Mouse (Mus musculus): ENCODE measurements around the gene Ezh1. TPM values are rescaled to one million over a fixed set of nuclear protein-coding genes. Genes with fewer than 3 reads are reported as not detected.

Ezh1 gene
- polyA plus RNA-seq, 1 experiment from 2014 or later: 17.3 TPM

DNA sequence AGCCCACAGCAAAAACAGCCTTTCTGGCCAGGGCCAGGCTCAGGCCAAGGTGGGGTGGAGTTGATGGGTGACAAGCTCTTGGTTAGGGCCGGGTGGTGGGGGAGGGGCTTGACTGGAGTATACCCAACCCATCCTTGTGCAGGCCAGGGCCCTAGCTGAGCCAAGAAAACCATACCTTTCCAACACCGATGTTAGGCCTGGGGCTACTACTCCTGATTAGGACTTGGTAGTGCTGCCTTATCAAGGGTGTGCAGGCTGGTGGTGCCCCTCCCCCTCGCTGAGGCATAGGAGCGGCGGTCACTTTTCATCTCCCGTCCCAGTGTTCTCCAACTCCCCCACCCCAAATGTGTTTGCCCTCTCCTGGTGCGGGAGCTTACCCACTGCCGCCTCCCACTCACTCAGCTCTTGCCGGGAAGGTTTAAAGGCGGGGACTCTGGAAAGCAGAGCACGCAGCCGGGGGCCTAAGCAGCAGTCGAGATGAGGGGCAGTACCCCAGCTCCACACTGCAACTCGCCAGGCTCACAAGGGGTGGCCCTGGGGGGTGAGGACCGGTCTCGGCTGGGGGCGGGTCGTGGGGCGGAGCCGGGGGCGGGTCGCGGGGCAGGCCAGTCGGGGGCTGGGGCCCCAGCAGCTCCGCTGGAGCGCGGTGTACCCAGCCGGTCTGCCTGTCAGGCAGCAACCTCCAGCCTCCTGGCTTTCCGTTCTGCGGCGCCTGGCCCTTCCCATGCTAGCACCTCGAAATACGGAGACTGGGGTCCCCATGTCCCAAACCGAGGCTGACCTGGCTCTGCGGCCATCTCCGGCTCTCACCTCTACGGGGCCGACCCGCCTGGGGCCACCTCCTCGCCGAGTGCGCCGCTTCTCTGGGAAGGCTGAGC lies 33.9 kb upstream of the Ezh1 start, which contains the start of gene Wnk4:
Wnk4 (plus strand) TSS at position 620 of the 878 bp plus-strand sequence.
- H3K4me2 ChIP-seq (replicated peaks): peak within 1 kb of the TSS; percentile 96
- H3K9me3 ChIP-seq (replicated peaks): no peaks in the 10 kb centered on the region
- H3K4me3 ChIP-seq: peak within 1 kb of the TSS; percentile 51
- peak within 1 kb of the TSS; percentile 77 for H3K9ac ChIP-seq
- ATAC-seq (ENCODE audit: low FRiP score): peak; percentile 78
- peaks cover 48% of the 10 kb centered on the region for H3K27me3 ChIP-seq
- peaks cover 54% of the 10 kb centered on the region for H3K4me1 ChIP-seq
- peak within 1 kb of the TSS; percentile 35 for H3K27ac ChIP-seq
- under 1% methylated on average over 42 of the region's 43 CpGs for WGBS
- peaks cover 17% of the 10 kb centered on the region; the same call in 1 of the 2 replicates for H3K36me3 ChIP-seq

DNA sequence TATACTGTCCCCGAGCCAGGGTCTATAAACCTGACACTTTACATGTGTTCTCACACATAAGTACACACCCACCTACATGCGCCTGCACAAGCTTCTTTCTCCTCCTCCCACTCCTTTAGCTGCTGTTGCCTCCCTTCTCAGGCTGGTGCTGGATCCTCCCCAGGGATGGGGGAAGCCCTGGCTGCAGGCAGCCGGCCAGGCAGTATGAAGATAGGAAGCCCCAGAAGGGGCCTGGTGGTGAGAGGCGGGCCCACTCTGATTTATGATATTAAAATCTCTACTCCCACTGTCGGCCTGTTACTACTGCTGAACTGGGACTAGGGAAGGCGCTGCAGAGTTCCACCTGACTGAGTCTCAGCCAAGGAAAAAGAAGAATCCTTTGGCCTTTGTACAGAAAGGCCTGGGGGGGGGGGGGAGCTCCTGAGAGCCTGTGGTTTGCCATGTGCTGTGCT lies 33.0 kb upstream of the Ezh1 start:
- Histone ChIP-seq H3K9ac (peak overlapping the region; percentile 9; the same call in 1 of the 2 replicates), H3K4me3 (0 out of 2 replicates have a peak overlapping the region, but pooled peaks have one; percentile 51), H3K36me3 (peaks cover 17% of the 10 kb centered on the region; the same call in 1 of the 2 replicates), H3K27ac (peak overlapping the region; percentile 35), H3K4me2 (replicated peaks) (peak overlapping the region; percentile 96), H3K27me3 (peaks cover 40% of the 10 kb centered on the region), H3K4me1 (peaks cover 52% of the 10 kb centered on the region), H3K9me3 (replicated peaks) (no peaks in the 10 kb centered on the region)
- ATAC-seq (ENCODE audit: low FRiP score): no peak
- 44% methylated on average over 6 of the region's 6 CpGs for WGBS

DNA sequence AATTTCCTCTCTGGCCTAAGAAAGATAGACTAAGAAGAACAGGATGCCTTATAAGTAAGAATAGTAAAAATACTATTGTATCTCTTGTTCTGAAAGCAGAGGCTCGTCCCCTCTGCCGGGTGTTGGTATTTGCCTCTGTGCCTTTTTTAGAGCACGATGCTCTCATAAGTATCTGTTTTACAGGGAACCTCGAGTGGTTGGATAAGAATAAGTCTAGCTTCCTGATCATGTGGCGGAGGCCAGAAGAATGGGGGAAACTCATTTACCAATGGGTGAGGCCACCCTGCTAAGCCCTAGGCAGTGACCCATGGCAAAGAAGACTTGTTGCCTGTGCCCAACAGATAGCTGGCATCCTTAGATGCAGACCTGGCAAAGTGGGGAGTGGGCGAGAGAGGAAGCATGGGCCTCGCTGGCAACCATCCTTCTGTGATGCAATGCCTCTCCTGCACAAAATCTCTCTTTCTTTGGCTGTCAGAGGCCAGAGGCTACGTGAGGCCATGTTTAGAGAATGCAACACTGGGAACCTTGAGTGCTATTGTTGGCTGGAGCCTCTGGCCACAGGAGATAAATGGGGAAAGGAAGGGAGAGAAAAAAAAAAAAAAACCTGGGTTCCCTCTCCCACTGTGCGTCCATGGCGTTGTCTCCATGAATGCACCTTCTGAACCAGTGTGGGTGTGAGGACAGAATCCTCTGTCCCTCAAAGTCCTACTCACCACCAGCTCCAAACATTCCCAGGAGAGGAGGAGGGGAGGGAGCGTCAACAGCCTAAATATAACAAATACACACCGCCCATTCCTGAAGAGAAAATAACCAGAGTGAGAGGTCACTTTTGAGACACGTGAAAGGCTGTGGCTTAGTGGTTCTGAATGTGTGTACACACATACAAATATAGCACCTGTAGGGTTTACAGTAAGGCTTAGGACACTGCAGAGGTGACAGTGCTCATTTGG lies 29.8 kb upstream of the Ezh1 start:
- H3K4me3 ChIP-seq: no peak overlapping the region
- peaks cover 41% of the 10 kb centered on the region for H3K4me1 ChIP-seq
- H3K9me3 ChIP-seq (replicated peaks): no peaks in the 10 kb centered on the region
- H3K9ac ChIP-seq: no peak overlapping the region
- H3K36me3 ChIP-seq: peaks cover 17% of the 10 kb centered on the region; the same call in 1 of the 2 replicates
- no peak overlapping the region for H3K4me2 ChIP-seq (replicated peaks)
- WGBS: 88% methylated on average over 13 of the region's 13 CpGs
- no peak for ATAC-seq (ENCODE audit: low FRiP score)
- H3K27ac ChIP-seq: no peak overlapping the region
- peaks cover 9% of the 10 kb centered on the region; the same call in 1 of the 2 replicates for H3K27me3 ChIP-seq

DNA sequence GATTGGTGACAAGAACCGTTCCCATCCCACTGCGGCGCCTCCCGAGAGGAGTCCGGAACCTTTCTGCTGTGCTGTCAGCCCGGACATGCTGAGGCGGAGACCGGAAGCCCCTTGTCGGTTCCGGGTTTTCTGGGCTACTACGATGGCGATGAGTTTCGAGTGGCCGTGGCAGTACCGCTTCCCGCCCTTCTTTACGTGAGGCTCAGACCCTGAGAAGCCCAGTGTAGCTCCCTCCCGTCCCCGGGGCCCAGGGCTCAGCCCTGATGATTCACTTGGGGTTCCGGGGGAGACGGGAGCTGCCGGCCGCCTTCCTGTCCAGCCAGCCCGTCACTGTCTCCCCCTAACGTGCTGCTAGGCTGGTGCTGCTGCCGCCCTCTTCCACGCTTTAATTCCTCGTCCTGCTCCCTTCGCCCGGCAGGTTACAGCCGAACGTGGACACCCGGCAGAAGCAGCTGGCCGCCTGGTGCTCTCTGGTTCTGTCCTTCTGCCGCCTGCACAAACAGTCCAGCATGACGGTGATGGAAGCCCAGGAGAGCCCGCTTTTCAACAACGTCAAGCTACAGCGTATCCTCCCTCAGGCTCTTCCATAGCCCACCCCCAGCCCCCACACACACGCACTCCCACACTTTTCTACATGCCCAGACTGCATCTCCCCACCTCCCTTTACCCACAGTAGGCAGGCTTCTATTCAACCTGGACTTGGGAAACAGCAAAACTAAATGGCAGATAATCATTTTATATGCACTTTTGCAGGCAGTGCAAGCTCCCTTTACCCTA lies 27.5 kb upstream of the Ezh1 start, which contains the start of gene Vps25:
Vps25 (plus strand) TSS at position 95 of the 777 bp plus-strand sequence.
- Histone ChIP-seq H3K27me3 (no peaks in the 10 kb centered on the region), H3K27ac (peak within 1 kb of the TSS; percentile 86), H3K9ac (peak within 1 kb of the TSS; percentile 86), H3K4me1 (peaks cover 18% of the 10 kb centered on the region), H3K9me3 (replicated peaks) (no peaks in the 10 kb centered on the region), H3K4me3 (peak within 1 kb of the TSS; percentile 79), H3K4me2 (replicated peaks) (peak within 1 kb of the TSS; percentile 94), H3K36me3 (peaks cover 15% of the 10 kb centered on the region; the same call in 1 of the 2 replicates)
- under 1% methylated on average over 40 of the region's 40 CpGs for WGBS
- ATAC-seq (ENCODE audit: low FRiP score): peak; percentile 82

DNA sequence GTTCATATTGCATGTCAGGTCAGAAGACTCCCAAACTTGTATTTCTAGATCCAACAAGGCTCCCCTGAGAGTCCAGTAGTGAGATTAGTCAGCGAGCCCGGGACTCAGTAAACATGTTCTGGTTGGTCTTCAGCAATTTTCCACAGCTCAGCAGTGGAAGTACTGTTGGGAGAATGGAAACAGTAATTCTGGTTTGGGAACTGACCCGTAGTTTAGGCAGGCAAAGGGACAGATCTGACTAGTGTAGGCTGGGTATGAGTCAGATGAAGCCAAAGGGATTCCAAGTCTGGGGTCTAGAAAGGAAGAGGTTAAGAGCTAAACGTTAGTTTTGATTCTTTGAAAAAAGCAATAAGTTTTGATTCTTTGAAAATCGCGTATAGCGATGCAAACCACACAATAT lies 26.7 kb upstream of the Ezh1 start:
- Histone ChIP-seq H3K4me3 (peak overlapping the region; percentile 79), H3K9me3 (replicated peaks) (no peaks in the 10 kb centered on the region), H3K4me1 (peaks cover 16% of the 10 kb centered on the region), H3K27me3 (peaks cover 1% of the 10 kb centered on the region), H3K9ac (peak overlapping the region; percentile 86), H3K27ac (peak overlapping the region; percentile 86; the same call in 1 of the 2 replicates), H3K4me2 (replicated peaks) (peak overlapping the region; percentile 94), H3K36me3 (0 out of 2 replicates have a peak, but pooled peaks cover 10% of the 10 kb centered on the region)
- no peak for ATAC-seq (ENCODE audit: low FRiP score)
- WGBS: 13% methylated on average over 7 of the region's 7 CpGs

DNA sequence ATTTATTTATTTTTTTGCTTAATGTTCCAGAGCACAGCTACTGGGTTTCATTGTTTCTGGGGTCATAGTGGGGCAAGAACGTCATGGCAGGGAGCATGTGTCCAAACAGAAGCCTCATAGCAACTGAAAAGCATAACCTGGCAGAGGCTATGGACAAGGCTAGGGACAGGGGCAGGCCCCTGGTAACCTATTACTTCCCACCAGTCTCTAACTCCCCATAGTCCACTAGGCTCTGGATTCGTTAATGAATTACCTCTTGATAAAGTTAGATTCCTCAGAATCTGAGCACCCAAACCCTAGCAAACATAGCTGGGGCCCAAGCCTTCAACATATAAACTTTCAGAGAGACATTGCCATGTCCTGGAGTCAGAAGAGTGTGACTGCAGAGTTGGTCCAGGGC lies 24.8 kb upstream of the Ezh1 start:
- Histone ChIP-seq H3K4me3 (no peak overlapping the region), H3K36me3 (0 out of 2 replicates have a peak, but pooled peaks cover 3% of the 10 kb centered on the region), H3K27ac (no peak overlapping the region), H3K9ac (no peak overlapping the region), H3K4me1 (peaks cover 23% of the 10 kb centered on the region), H3K27me3 (peaks cover 18% of the 10 kb centered on the region), H3K4me2 (replicated peaks) (no peak overlapping the region), H3K9me3 (replicated peaks) (no peaks in the 10 kb centered on the region)
- 83% methylated on average over 2 of the region's 2 CpGs for WGBS
- no peak for ATAC-seq (ENCODE audit: low FRiP score)

DNA sequence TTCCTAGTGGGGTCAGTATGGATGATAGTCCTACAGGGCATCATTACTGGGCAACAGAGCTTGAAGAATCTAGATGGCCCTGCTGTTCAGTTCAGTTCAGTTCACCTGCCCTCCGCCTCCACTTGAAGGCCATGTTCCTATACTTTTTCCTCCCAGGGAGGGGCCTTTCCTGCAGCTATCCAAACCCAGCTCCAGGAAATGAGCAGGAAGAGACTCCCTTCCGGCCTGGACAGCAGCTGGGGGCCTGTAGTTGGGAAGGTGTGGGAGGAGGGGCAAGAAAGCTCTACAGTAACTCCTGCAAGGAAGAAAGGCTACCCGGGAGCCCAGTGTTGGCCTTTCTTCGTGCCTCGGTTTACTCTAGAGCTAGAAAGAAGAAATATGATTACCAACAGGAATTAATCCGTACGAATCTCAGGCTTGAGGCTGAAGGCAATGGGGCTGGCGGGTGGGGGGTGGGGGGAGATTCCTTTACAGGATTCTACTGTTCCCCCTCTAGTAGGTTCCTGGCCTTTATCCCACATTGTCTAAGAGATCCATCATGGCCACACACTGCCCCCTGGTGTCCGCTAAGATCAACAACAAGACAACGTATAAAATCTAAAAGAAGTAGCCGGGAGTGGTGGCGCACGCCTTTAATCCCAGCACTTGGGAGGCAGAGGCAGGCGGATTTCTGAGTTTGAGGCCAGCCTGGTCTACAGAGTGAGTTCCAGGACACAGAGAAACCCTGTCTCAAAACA lies 22.2 kb upstream of the Ezh1 start:
- H3K9ac ChIP-seq: no peak overlapping the region
- H3K27me3 ChIP-seq: peaks cover 37% of the 10 kb centered on the region
- H3K4me1 ChIP-seq: peaks cover 15% of the 10 kb centered on the region
- no peak overlapping the region for H3K27ac ChIP-seq
- no peaks in the 10 kb centered on the region for H3K36me3 ChIP-seq
- no peaks in the 10 kb centered on the region for H3K9me3 ChIP-seq (replicated peaks)
- 0 out of 2 replicates have a peak overlapping the region, but pooled peaks have one; percentile 6 for H3K4me2 ChIP-seq (replicated peaks)
- ATAC-seq (ENCODE audit: low FRiP score): no peak
- WGBS: 31% methylated on average over 14 of the region's 14 CpGs
- H3K4me3 ChIP-seq: no peak overlapping the region

DNA sequence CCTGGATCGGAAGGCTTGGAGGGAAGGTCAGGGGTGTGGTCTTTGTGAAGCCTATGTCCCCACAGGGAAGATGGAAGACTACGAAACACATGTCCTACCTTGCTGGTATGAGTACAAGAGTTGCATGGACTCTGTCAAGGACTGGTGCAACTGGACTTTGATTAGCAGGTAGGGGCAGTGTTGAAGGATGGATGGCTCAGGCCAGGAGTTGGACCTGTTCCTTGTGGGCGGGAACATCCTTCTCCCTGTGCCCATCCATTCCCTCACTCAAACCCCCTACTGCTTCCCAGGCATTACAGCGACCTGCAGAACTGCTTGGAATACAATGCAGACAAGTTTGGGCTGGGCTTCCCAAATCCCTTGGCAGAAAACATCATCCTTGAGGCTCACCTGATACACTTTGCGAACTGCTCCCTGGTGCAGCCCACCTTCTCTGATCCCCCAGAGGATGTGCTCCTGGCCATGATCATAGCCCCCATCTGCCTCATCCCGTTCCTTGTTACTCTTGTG lies 21.3 kb upstream of the Ezh1 start:
- H3K4me2 ChIP-seq (replicated peaks): peak overlapping the region; percentile 84

DNA sequence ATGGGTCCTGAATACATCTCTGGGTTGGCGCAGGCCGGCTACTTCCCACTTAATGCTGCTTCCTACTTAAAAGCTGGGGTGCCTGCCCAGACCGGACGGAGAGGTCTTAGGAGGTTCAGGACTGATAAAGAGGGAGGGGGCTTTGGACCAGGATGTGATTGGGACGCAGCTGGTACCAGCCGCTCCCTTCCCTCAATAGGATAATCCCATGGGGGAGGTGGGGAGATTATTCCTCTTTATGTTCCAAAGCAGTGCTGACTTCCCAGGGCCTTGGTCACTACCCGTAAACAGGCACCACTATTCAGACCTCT lies 20.4 kb upstream of the Ezh1 start:
- H3K27ac ChIP-seq: peak overlapping the region; percentile 40; the same call in 1 of the 2 replicates
- ATAC-seq (ENCODE audit: low FRiP score): no peak; the same call in 1 of the 2 replicates
- WGBS: 5% methylated on average over 7 of the region's 7 CpGs

More for the DNA sequence above, 21.3 kb upstream of the Ezh1 start:
- Histone ChIP-seq H3K36me3 (no peaks in the 10 kb centered on the region), H3K27me3 (peaks cover 37% of the 10 kb centered on the region), H3K9ac (no peak overlapping the region), H3K4me3 (peak overlapping the region; percentile 57; the same call in 1 of the 2 replicates), H3K9me3 (replicated peaks) (no peaks in the 10 kb centered on the region), H3K27ac (no peak overlapping the region), H3K4me1 (peaks cover 9% of the 10 kb centered on the region)
- no peak for ATAC-seq (ENCODE audit: low FRiP score)
- WGBS: 84% methylated on average over 6 of the region's 6 CpGs

DNA sequence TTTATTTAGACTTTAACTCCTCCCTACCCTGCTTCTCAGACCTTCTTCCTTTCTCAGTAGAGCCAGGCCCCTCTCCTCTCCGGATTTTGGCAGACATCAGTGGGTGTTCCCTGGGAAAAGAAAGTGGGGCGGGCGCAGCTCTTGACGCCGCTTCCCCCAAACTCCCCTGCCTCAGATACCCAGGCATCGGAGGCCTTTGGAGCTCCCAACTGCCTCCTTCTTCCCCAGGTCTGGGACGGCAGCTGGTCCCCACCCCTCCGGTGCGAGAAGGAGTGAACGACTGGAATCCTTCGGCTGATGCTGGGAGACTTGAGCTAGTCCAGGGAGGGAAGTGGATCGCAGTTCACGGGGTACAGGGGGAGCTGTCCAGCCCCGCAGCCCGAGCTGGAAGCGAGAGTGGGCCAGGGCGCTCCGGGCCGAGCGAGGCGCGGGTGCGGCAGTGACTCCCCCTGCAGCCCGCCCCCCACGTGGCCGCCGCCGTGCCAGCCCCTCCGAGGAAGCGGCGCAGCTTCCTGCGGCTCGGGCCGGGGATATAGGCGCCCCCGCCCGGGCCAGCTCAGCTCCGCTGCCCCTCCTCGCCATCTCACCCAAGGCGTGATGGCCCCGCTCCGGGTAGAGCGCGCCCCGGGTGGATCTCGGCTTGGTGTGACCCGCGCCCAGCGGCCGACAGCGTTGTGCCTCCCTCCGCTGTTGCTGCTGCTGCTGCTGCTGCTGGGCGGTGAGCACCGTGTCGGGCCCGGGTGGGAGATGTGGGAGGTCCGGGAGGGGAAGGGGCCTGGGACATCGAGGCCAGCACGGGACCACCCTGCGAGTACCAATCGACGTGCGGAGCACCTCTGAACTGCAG lies 19.8 kb upstream of the Ezh1 start, which contains the start of gene Ramp2:
Ramp2 (plus strand) TSS at position 174 of the 847 bp plus-strand sequence.
- under 1% methylated on average over 63 of the region's 63 CpGs for WGBS
- peaks cover 37% of the 10 kb centered on the region for H3K27me3 ChIP-seq
- peak within 1 kb of the TSS; percentile 57 for H3K4me3 ChIP-seq

More for the DNA sequence above, 20.4 kb upstream of the Ezh1 start:
- Histone ChIP-seq H3K4me3 (peak overlapping the region; percentile 57), H3K9ac (peak overlapping the region; percentile 77), H3K4me2 (replicated peaks) (peak overlapping the region; percentile 84), H3K36me3 (no peaks in the 10 kb centered on the region), H3K27me3 (peaks cover 37% of the 10 kb centered on the region), H3K4me1 (peaks cover 7% of the 10 kb centered on the region; the same call in 1 of the 2 replicates), H3K9me3 (replicated peaks) (no peaks in the 10 kb centered on the region)

More for the DNA sequence above, 19.8 kb upstream of the Ezh1 start, which contains the start of gene Ramp2:
- peak within 1 kb of the TSS; percentile 40; the same call in 1 of the 2 replicates for H3K27ac ChIP-seq
- no peaks in the 10 kb centered on the region for H3K36me3 ChIP-seq
- H3K4me1 ChIP-seq: peaks cover 7% of the 10 kb centered on the region; the same call in 1 of the 2 replicates
- H3K4me2 ChIP-seq (replicated peaks): peak within 1 kb of the TSS; percentile 84
- H3K9ac ChIP-seq: peak within 1 kb of the TSS; percentile 77
- no peaks in the 10 kb centered on the region for H3K9me3 ChIP-seq (replicated peaks)
- ATAC-seq (ENCODE audit: low FRiP score): peak; percentile 69

Data from hindbrain, embryonic 12.5 days (tissue).